Mouse (Mus musculus) WW6 (cell line): ENCODE measurements around the gene Tspan17.

ENCODE experiments used
- DNase-seq: peaks from one replicate; pipeline ENCODE4 v3.0.0-alpha.2; 2013; ENCODE audit warnings: low read depth, low spot score

Tspan17 gene

GRCm38 (mm10) chr13:54805134-54805838, 16.1 kb downstream of the Tspan17 start:
- no peak for DNase-seq

- no peak for DNase-seq
Measured at GRCm38 (mm10) chr13:54806434-54806976, 17.3 kb downstream of the Tspan17 start.

GRCm38 (mm10) chr13:54808067-54808466, 18.9 kb downstream of the Tspan17 start:
- DNase-seq = no peak

GRCm38 (mm10) chr13:54811476-54811875, 22.3 kb downstream of the Tspan17 start:
- no peak for DNase-seq

GRCm38 (mm10) chr13:54813381-54813780, 24.2 kb downstream of the Tspan17 start:
- no peak for DNase-seq

- DNase-seq = no peak
Measured at GRCm38 (mm10) chr13:54818399-54819254, 29.4 kb downstream of the Tspan17 start.

- DNase-seq = no peak
Measured at GRCm38 (mm10) chr13:54821106-54821505, 31.9 kb downstream of the Tspan17 start.

- no peak for DNase-seq
Measured at GRCm38 (mm10) chr13:54821931-54822330, 32.8 kb downstream of the Tspan17 start.

GRCm38 (mm10) chr13:54824111-54824931, 35.1 kb downstream of the Tspan17 start:
- no peak for DNase-seq

GRCm38 (mm10) chr13:54827992-54828391, 38.8 kb downstream of the Tspan17 start:
- DNase-seq = no peak

GRCm38 (mm10) chr13:54828508-54828907, 39.3 kb downstream of the Tspan17 start:
- DNase-seq = no peak

GRCm38 (mm10) chr13:54829450-54829849, 40.3 kb downstream of the Tspan17 start:
- DNase-seq = no peak

GRCm38 (mm10) chr13:54836351-54837030, 47.3 kb downstream of the Tspan17 start:
- no peak for DNase-seq

- DNase-seq = no peak
Measured at GRCm38 (mm10) chr13:54837061-54837460, 47.9 kb downstream of the Tspan17 start.

GRCm38 (mm10) chr13:54837471-54837889, 48.3 kb downstream of the Tspan17 start:
- no peak for DNase-seq

- DNase-seq = no peak
Measured at GRCm38 (mm10) chr13:54838540-54838939, 49.4 kb downstream of the Tspan17 start.

- no peak for DNase-seq
Measured at GRCm38 (mm10) chr13:54839211-54839610, 50.0 kb downstream of the Tspan17 start.

GRCm38 (mm10) chr13:54844579-54844978, 55.4 kb downstream of the Tspan17 start:
- DNase-seq = no peak
